Mouse (Mus musculus): Measurements from ENCODE around the gene Tnfrsf12a.

DNA sequence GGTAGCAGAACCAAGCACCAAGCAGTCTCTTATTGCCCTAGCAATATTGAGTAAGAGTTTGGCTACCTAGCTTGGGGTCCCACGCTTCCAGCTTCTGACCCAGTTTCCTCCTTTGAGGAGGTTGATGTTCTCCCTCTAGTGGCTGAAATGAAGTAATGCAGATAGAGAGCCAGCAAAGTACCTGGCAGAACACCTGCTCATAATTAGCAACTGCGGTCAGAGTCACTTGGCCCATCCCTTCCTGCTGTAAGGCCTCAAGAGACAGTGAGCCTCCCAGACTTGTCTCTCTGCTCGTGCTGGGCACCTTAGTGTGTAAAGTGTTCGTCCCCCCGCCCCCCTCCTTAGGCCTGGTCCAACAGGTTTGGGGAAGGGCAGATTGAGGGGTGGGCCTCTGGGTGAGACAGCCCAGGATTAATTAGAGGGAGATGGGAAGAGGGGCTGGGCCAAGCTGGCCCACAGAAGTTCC, 12.7 kb downstream of the Tnfrsf12a start:
- peak; percentile 74; the same call in 1 of the 2 replicates for TF ChIP-seq CTCF (IDR thresholded peaks at IDR 0.05; ENCODE audit: borderline replicate concordance, insufficient read depth, low read depth, low read length)
- no peak for TF ChIP-seq POLR2A (IDR thresholded peaks at IDR 0.05; ENCODE audit: borderline replicate concordance, insufficient read depth, low read length)

Measured in cerebellum, adult 2 months (tissue).